Mouse (Mus musculus): Measurements from ENCODE around the gene Nt5dc2.

DNA sequence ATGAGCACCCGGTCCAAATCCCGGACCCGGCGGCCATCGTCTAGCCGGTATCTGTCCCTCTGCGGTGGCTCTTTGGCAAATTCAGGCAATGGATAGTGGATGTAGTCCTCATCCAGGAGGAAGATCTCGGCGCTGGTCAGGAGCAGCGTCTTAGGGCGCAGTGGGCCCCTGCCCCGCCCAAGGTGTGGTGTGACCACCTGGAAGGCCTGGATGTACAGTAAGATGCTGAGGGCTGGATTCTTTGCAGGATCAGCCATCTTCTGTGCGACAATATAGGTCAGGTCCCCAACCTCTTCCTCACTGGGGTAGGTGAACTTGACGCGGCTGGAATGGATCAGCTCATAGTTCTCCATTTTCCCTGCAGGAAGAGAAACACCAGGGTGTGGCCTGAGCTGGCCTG is 41.0 kb downstream of the Nt5dc2 start:
- TF ChIP-seq CTCF (IDR thresholded peaks at IDR 0.05) (no peak), EP300 (IDR thresholded peaks at IDR 0.05) (no peak)

All from lung, postnatal 0 days (tissue).